Mouse (Mus musculus) adrenal gland (tissue): ENCODE measurements at regions not wholly inside any gene's neighbourhood (a gene's known extent, or its start where the extent isn't known, plus 50 kb on each side); places are given as distances from the start of the nearest gene placed in this dataset.
"Not testable (repeated sequence)": the region's sequence is repeated elsewhere in the genome, so short reads cannot be mapped to it uniquely, and the experiment has no call there.

ENCODE experiments used
- intact Hi-C: fragments of 180-260 bp; cut with DNase I; formaldehyde crosslinking; loops from one replicate; pipeline ENCODE4 v1.15.1; 2025

- intact Hi-C loops, result loop anchor here (10.0 kb wide), 1 partner anchor 97 kb away; no protein-coding TSS in a partner anchor
Measured at GRCm38 (mm10) chrX:152511922-152512321, 51.2 kb upstream of the Cldn34a start.

- intact Hi-C loops, result not testable (repeated sequence)
Measured at GRCm38 (mm10) chrX:152505405-152505804, 57.7 kb upstream of the Cldn34a start.

DNA sequence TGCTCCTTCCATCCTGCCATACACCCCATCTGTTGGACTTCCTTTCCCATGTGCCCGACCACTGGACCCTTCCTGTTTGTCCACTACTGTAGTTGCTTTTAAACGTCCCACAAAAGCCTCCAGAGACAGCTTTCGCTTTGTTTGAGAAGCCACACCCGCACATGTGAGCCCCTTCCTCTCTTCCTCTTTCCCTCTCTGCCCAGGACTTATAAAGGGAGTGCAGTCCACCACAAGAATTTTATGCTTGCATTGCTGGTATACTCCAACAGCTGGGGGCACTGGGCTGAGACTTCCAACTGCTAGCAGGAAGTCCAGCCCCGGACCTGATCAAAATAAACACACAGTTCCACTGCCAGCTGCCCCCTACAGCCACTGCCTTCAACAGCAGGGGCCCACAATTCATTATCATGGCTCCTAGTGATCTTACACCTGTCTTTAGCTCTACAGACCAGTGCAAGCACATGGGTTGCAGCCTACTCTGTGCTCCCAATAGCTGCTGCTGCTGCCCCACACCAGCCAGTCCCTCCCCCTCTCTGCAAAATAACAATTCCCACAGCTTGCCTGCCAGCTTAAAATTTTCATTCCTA is 63.7 kb upstream of the Cldn34a start:
- intact Hi-C loops, result not testable (repeated sequence)

GRCm38 (mm10) chrX:152471387-152472010 is 91.6 kb upstream of the Cldn34a start:
- intact Hi-C loops, result no loop called here

- intact Hi-C loops, result not testable (repeated sequence)
Measured at GRCm38 (mm10) chrX:152424432-152424958, 56.0 kb upstream of the Gpr173 start.

DNA sequence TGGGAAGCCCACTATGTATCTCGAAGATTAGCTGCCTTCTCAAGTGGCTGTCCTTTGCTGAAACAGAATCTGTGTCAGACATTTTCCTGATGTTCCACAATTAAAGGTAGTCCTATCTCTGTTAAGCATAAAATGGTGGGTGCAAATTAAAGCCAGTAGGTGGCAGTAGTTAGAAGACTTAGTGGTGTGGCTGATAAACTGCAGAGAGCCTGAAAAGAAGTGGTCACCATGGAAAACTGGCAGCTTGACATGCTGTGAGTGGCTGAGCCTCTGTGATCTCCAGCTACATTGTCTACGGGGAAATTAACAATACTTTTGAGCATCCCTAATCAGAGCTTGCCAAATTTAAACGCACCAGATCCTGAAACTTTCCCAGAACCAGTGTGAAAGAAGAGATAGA is 50.0 kb upstream of the Gpr173 start:
- intact Hi-C loops, result loop anchor here (10.0 kb wide), 1 partner anchor 96 kb away; no protein-coding TSS in a partner anchor
